Mouse (Mus musculus) monocyte, adult 2 months (primary cell): ENCODE data around the gene Tspyl4.
"Not testable (repeated sequence)": the region's sequence is repeated elsewhere in the genome, so short reads cannot be mapped to it uniquely, and the experiment has no call there.

Experiments used
- DNase-seq, 2 experiments: peaks; one replicate each; pipeline ENCODE4 v3.0.0; 2022; ENCODE audit warnings: low spot score in 2 of 2, low read depth in 1 of 2

Gene Tspyl4

DNA sequence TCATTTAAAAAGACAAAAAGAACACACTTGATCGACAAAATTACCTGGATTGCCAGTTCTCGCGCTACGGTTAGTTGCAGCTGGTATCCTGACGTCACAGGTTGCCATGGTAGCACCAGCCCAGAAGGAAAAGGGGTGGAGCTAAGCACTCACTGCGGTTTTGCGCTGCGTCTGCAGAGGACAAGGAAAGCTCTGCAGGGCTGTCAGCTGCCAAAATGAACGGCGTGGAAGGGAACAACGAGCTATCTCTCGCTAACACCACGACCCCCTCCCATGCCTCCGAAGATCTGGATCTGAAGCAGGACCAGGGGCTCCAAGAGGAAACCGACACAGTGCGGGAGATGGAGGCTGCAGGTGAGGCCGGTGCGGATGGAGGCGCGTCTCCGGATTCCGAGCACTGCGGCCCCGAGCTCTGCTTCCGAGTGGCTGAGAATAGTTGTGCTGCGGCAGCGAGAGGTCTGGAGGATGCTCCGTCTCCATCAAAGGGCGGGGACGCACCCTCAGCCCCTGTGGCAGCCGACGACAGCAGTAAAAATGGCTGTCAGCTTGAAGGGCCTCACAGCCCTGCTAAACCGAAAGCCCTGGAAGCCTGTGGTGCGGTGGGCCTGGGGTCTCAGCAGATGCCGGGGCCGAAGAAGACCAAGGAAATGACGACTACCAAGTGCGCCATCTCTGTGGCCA lies at the start of gene Tspyl4:
Tspyl4 (plus strand) TSS at position 144 of the 681 bp plus-strand sequence.
- DNase-seq: peak; percentile 71 to 79

DNA sequence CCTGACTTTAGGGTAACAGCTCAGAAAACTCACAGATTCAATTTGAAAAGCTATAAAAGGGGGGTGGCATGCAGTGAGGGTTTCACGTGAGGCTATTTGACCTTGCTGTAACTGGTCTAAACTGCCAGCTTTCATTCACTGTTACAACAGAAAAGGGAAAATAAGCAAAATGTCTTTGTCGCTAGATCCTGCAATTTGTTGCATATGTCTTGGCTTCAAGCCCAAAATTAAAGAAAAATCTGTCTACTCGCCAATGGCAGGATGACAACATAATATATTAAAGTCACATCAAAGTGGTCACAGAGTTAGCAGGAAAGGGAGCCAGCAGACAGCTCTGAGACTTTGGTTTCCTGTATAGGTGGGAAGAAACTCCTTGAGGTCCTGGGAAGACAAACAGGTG lies 49.5 kb upstream of the Tspyl4 start:
- no peak for DNase-seq

DNA sequence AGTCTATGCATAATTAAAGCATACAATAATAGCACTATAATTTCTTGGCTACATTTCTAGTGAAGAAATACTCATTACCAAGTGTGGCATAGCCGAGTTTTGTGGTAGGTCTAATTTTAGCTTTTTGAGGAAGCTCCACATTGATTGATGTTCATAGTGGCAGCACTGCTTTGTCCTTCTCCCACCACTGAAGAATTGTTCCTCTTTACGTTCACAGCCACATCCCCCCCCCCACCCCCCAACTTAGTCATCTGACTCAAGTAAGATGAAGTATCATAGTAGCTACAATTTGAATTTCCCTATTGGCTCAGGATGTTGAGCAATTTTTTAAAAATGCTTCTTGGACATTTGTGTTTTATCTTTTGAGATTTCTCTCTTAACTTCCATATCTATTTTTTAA lies 47.6 kb upstream of the Tspyl4 start:
- DNase-seq: peak in 1 of 2 experiments; percentile 27

GRCm38 (mm10) chr10:34252833-34253232 lies 44.4 kb upstream of the Tspyl4 start:
- not testable (repeated sequence) for DNase-seq

- no peak for DNase-seq
Observed at GRCm38 (mm10) chr10:34265106-34265505, 32.1 kb upstream of the Tspyl4 start.

GRCm38 (mm10) chr10:34267312-34268070 lies 29.8 kb upstream of the Tspyl4 start:
- no peak for DNase-seq

- DNase-seq: no peak
Observed at GRCm38 (mm10) chr10:34271681-34272080, 25.6 kb upstream of the Tspyl4 start.

DNA sequence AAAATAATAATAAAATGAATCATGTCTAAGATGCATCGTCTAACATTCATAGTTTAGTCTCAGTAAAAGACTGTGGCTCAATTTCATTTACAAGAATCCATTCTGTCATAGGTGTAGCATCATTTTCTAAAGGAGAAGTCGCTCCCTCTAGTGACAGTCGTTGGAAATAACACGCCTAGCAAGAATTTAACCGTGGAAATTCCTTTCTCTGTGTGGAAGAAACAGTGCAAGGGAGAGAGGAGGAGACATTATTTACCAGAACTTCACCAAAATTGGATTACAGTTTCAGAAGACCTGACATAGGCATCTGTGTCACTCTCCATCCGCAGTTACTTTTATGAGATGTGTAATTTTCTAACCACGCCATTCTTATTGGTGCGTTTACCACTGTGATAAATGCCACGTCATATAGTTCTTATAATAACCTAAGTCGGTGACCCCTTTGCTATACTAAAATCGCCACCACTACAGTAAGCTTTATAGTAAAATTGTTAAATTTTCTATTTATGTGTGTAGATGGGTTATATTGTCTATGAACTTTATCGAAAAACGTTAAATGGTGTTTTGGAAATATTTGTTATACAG lies 16.6 kb upstream of the Tspyl4 start:
- DNase-seq: peak in 1 of 2 experiments; percentile 13

GRCm38 (mm10) chr10:34281211-34281961 lies 15.9 kb upstream of the Tspyl4 start:
- DNase-seq: no peak

DNA sequence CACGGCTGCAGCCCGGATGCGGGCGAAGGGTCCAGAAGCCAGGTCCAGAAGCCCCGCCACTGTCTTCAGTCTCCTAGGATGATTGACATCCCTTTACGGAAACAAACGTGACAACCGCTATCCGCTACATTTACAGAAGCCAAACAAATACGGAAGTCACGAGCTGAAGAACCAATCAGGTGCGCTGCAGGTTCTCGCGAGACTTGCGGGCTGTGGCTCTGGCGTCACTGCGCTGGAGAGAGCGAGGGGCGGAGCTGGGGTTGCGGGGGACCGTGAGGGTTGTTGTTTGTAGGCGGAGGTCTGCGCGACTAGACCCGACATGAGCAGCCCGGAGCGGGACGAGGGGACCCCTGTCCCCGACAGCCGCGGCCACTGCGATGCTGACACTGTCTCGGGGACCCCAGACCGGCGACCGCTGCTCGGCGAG lies 15.3 kb upstream of the Tspyl4 start, which contains the start of gene Tspyl1:
Tspyl1 (plus strand) TSS at position 229 of the 427 bp plus-strand sequence.
- DNase-seq: peak; percentile 88 to 97

- no peak for DNase-seq
Observed at GRCm38 (mm10) chr10:34282420-34283238, 14.6 kb upstream of the Tspyl4 start.

DNA sequence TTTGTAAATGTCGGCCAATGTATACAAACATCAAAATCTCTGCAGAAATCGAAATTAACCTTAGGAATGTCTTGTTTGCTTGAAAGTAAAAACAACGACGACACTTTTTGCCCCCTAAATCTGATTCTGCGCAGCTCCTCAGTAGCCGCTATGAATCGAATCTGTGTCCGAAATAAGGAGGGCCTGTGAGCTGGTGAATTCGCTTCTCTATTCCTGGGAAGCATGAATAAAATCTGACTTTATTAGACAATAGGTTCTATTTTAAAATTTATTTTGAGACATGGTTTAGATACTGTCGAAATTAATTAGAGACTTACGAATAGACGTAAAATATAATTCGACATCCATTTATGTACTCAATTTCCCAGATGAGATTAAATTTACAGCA lies 337 bp upstream of the Tspyl4 start:
- DNase-seq: no peak

- DNase-seq: no peak
Observed at GRCm38 (mm10) chr10:34297980-34298753, 925 bp downstream of the Tspyl4 start.

DNA sequence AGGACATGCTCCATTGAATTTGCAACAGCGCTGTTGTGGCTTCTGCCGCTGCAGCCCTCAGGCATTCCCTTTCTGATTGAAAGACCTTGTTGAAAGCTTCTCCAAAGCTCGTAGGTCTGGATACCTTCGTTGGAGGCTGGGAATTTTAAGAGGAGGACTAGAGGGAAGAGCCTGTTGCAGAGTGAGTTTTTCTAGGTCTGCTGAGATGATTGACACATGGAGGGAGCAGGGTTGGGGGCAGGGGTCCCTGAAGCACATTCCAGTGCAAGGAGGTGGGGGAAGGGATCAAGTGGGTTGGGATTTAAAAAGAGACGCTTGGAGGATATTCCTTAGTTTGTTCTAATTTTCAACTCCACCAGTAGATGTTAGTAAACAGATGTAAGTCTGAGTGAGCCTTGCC lies 3.1 kb downstream of the Tspyl4 start:
- DNase-seq: no peak

- no peak for DNase-seq
Observed at GRCm38 (mm10) chr10:34307070-34307469, 9.8 kb downstream of the Tspyl4 start.

- DNase-seq: no peak
Observed at GRCm38 (mm10) chr10:34309915-34310685, 12.9 kb downstream of the Tspyl4 start.

DNA sequence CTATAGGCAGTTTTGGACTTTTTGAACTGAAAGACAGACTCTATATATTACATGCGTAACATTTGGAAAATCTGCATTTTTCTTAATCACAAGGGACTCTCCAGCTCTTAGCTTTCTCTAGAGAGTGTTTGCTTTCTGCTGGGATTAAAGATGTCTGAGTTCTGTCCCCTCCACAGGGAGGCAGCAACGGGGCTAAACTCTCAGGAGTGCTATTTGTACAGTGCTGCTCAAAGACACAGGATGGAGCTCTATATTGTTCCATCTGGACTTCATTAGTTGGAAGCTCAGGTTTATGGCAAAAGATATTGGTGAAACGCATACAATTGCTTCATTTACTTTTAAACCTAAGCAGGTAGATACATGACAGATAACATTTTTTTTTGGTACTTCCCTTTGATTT lies 15.3 kb downstream of the Tspyl4 start:
- DNase-seq: no peak

DNA sequence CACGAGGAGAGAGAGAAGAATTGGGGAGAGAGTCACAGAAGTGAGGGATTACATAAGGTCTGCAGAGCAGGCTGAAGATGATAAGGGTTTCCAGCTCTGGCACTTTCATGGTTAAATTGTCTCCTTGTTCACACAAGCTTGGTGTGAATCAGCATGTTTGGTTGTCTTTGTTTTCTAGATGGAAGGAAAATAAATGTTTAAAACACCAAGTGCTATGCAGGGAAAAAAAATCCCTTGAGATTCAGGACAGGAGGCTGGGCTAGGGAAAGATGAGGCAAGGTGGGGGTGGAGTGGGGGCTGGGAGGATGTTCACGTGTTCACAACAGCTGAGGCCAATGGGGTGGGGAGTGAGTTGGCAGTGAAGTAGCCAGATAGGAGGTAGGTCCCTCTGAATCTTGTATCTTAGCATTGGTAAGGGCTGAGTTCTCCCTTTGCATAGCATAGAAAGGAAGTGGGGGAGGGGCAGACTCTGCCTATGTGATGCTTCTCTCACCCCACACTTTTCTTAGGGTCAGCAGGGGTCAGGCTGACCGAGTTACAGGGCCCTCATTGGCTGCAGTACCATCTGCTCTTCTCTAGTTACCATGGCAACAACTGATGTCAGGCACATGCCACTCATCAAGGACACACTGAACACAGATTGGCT lies 19.5 kb downstream of the Tspyl4 start:
- DNase-seq: no peak
